Mouse (Mus musculus) inflammation-experienced regulatory T-cells (primary cell): Measurements from ENCODE around the gene Maats1. TPM values are rescaled to one million over a fixed set of nuclear protein-coding genes. Genes with fewer than 3 reads are reported as not detected.

Source experiments
- polyA plus RNA-seq, 2 experiments: library from polyadenylated mRNA; unstranded; fragments of 100-300 nt; shearing (Covaris generic); gene quantifications; one replicate each; pipeline ENCODE4 v1.2.1; 2017

Gene Maats1
- polyA plus RNA-seq: 1 to 10 TPM in 1 of 2 experiments, under 1 TPM in 1; 0.11 to 1.9 TPM

DNA sequence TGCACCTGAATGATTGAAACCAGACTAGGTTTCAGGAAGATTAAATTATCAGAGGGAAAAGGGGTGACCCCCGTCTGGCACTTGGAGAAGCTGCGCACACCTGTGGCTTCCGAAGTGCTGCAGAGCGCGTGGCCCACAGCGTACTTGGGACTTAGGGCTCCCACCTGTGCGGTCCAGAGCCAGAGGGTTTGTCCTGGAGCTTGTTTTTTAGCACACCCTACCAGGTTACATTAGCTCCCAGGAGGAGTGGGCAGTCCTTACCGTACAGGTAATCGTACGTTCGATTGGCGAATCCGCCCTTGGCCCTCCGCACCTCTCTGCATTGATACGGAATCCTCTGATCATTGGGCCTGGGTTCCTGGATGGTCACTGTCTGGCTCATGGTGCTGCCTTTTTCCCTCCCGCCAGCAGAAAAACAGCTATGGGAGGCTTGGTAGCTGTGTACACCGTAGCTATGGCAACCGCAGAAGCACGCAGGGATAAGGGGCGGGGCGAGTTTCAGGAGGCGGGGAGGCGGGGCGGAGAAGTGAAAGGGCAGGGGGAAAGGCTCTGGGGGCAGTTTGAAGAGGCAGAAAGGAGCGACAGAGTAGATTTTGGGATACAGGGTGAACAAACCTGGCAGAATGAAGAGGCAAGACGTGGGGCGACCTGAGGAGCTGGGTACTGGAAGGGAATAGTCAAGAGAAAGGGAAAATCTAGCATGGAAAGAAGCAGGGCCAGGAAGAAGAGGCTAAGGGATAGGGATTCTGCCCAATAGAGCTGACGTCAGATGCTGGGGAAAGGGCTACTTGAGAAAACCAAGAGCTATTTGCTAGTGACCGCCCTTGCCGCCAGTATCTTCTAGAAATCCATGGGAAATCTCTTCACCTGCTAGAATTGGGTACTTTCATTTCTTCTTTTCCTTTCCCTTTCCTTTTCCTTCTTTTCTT, at the start of gene Maats1:
TSS of gene Maats1 (minus strand) at position 748 of the 929 bp plus-strand sequence.

DNA sequence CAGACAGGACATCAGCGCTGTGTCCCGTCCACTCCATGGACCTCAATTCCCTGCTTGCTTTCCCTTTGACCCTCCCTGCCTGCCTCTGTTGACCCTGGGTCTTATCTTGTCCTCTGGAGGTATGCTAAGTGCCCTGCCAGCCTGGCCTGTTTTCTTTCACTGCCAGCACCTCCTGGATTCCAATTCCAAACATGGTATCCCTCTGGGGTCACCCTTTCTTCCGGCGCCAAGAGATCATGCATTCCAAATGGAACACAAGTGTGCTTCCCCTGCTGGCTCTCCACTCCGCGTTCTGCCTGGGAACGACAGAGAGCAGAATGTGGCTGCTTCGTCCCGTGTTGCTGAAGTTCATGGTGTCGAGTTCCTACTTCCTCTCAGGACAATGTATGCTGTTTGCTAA, 20.0 kb upstream of the Maats1 start, which contains the start of gene Popdc2:
TSS of gene Popdc2 (plus strand) at position 277 of the 400 bp plus-strand sequence.

DNA sequence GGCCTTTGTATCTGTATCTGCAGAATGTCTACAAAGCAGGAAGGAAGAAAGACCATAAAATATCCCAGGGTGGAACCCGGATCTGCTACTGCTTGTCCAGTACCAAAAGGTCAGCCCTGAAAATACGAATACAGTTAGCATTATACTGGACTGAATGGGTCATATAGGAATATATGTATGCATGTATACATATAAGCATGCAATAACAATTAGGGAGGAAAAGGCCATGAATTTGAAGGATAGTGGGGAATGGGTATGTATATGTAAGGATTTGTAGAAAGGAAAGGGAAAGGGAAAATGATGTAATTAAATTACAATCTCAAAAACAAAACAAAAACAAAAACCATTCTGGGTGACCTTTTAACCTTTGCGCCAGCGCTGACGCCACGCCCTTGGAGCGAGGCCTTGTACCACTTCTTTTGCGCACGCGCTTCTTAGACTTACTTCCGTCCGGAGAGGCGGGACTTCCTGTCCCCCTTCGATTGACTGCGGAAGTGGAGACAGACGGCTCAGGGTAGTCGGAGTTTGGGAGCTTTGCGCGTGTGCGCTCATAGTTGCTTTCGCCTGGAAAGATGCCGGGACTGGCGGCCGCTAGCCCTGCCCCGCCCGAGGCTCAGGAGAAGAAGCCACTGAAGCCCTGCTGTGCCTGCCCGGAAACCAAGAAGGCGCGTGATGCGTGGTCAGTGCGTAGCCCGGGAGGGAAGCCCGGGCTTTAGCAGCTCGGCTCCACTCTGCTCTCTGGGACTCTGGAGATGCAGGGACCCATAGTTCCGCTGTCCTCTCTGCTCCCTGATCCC, 4.8 kb upstream of the Maats1 start, which contains the start of the genes Cox17 and Gm21987:
TSS of gene Cox17 (plus strand) at position 463 of the 797 bp plus-strand sequence.
TSS of gene Gm21987 (plus strand) at position 512 of the 797 bp plus-strand sequence.

GRCm38 (mm10) chr16:38294685-38295348, 47.1 kb downstream of the Maats1 start, which contains the start of gene Nr1i2:
TSS of gene Nr1i2 (minus strand) at chr16:38294824.

Other genes starting within 250 kb of the Maats1 start
- gene Nr1i2, start 47.3 kb downstream of the Maats1 start, polyA plus RNA-seq: not detected
- 100 to 1,000 TPM; 142 to 157 TPM for gene Cox17, start 4.8 kb upstream of the Maats1 start, polyA plus RNA-seq
- gene Gm21987, start 4.9 kb upstream of the Maats1 start, polyA plus RNA-seq: 1 to 10 TPM in 1 of 2 experiments, not detected in 1; 3.2 TPM
- 1 to 10 TPM; 2.2 TPM for gene Popdc2, start 20.1 kb upstream of the Maats1 start, polyA plus RNA-seq
- gene Pla1a, start 91.0 kb upstream of the Maats1 start, polyA plus RNA-seq: under 1 TPM; 0.13 to 0.56 TPM
- gene Adprh, start 110.6 kb upstream of the Maats1 start, polyA plus RNA-seq: 100 to 1,000 TPM in 1 of 2 experiments, 10 to 100 TPM in 1; 94.3 to 102 TPM
- gene Cd80, start 113.4 kb upstream of the Maats1 start, polyA plus RNA-seq: 1 to 10 TPM in 1 of 2 experiments, under 1 TPM in 1; 0.78 to 5.0 TPM
- gene Timmdc1, start 180.5 kb upstream of the Maats1 start, polyA plus RNA-seq: 1 to 10 TPM; 5.4 to 6.7 TPM
- gene Poglut1, start 208.1 kb upstream of the Maats1 start, polyA plus RNA-seq: 10 to 100 TPM; 47.9 to 64.8 TPM
- gene Tmem39a, start 216.6 kb upstream of the Maats1 start, polyA plus RNA-seq: 10 to 100 TPM; 42.0 to 45.0 TPM